Mouse (Mus musculus): ENCODE measurements around the gene Gm42688. TPM values are rescaled to one million over a fixed set of nuclear protein-coding genes. Genes with fewer than 3 reads are reported as not detected.
"Not testable (repeated sequence)": the region's sequence is repeated elsewhere in the genome, so short reads cannot be mapped to it uniquely, and the experiment has no call there.

Gene Gm42688
- polyA plus RNA-seq, 1 experiment from 2014 or later = 1.2 TPM

- H3K27ac ChIP-seq (ENCODE audit: low read depth, low read length) = 0 out of 2 replicates have a peak overlapping the region, but pooled peaks have one; percentile 54
- H3K4me2 ChIP-seq = no peak overlapping the region
- H3K4me1 ChIP-seq (ENCODE audit: control insufficient read depth, insufficient read depth, low read length) = peaks cover 18% of the 10 kb centered on the region
- no peak overlapping the region for H3K9ac ChIP-seq (ENCODE audit: low read depth, low read length)
- ATAC-seq (replicated peaks; ENCODE audit: insufficient number of reproducible peaks, low FRiP score, low TSS enrichment) = no peak
- no peak overlapping the region for H3K4me3 ChIP-seq (ENCODE audit: low read depth, low read length)
- H3K27me3 ChIP-seq (ENCODE audit: control insufficient read depth, insufficient read depth, low read length) = no peaks in the 10 kb centered on the region
- peaks cover 3% of the 10 kb centered on the region; the same call in 1 of the 2 replicates for H3K36me3 ChIP-seq (ENCODE audit: control insufficient read depth, insufficient read depth, low read length)
- H3K9me3 ChIP-seq (replicated peaks; ENCODE audit: control insufficient read depth, low read length) = no peaks in the 10 kb centered on the region
- whole genome bisulfite sequencing (ENCODE audit: insufficient replicate concordance) = 62% methylated on average over 9 of the region's 9 CpGs
Measured at GRCm38 (mm10) chr6:83145805-83146204, 44.4 kb downstream of the Gm42688 start.

GRCm38 (mm10) chr6:83147280-83147679 lies 45.9 kb downstream of the Gm42688 start:
- ATAC-seq (replicated peaks; ENCODE audit: insufficient number of reproducible peaks, low FRiP score, low TSS enrichment) = no peak
- Histone ChIP-seq H3K4me1 (ENCODE audit: control insufficient read depth, insufficient read depth, low read length) (peaks cover 18% of the 10 kb centered on the region), H3K27ac (ENCODE audit: low read depth, low read length) (no peak overlapping the region), H3K9ac (ENCODE audit: low read depth, low read length) (no peak overlapping the region), H3K4me3 (ENCODE audit: low read depth, low read length) (no peak overlapping the region), H3K9me3 (replicated peaks; ENCODE audit: control insufficient read depth, low read length) (no peaks in the 10 kb centered on the region), H3K4me2 (no peak overlapping the region), H3K27me3 (ENCODE audit: control insufficient read depth, insufficient read depth, low read length) (no peaks in the 10 kb centered on the region), H3K36me3 (ENCODE audit: control insufficient read depth, insufficient read depth, low read length) (peaks cover 3% of the 10 kb centered on the region; the same call in 1 of the 2 replicates)
- WGBS (ENCODE audit: insufficient replicate concordance) = 56% methylated on average over 7 of the region's 7 CpGs

- H3K9me3 ChIP-seq (replicated peaks; ENCODE audit: control insufficient read depth, low read length) = no peaks in the 10 kb centered on the region
- H3K9ac ChIP-seq (ENCODE audit: low read depth, low read length) = peak overlapping the region; percentile 23
- H3K27ac ChIP-seq (ENCODE audit: low read depth, low read length) = no peak overlapping the region
- H3K4me1 ChIP-seq (ENCODE audit: control insufficient read depth, insufficient read depth, low read length) = peaks cover 12% of the 10 kb centered on the region
- peaks cover 8% of the 10 kb centered on the region; the same call in 1 of the 2 replicates for H3K36me3 ChIP-seq (ENCODE audit: control insufficient read depth, insufficient read depth, low read length)
- H3K27me3 ChIP-seq (ENCODE audit: control insufficient read depth, insufficient read depth, low read length) = peaks cover 3% of the 10 kb centered on the region; the same call in 1 of the 2 replicates
- ATAC-seq (replicated peaks; ENCODE audit: insufficient number of reproducible peaks, low FRiP score, low TSS enrichment) = no peak
- H3K4me3 ChIP-seq (ENCODE audit: low read depth, low read length) = no peak overlapping the region
- 14% methylated on average over 8 of the region's 8 CpGs for WGBS (ENCODE audit: insufficient replicate concordance)
- H3K4me2 ChIP-seq = no peak overlapping the region
Measured at GRCm38 (mm10) chr6:83151721-83152120, 50.3 kb downstream of the Gm42688 start.

GRCm38 (mm10) chr6:83153038-83153437 lies 51.6 kb downstream of the Gm42688 start:
- 85% methylated on average over 12 of the region's 12 CpGs for WGBS (ENCODE audit: insufficient replicate concordance)
- ATAC-seq (replicated peaks; ENCODE audit: insufficient number of reproducible peaks, low FRiP score, low TSS enrichment) = no peak
- no peak overlapping the region for H3K9ac ChIP-seq (ENCODE audit: low read depth, low read length)
- peaks cover 3% of the 10 kb centered on the region; the same call in 1 of the 2 replicates for H3K27me3 ChIP-seq (ENCODE audit: control insufficient read depth, insufficient read depth, low read length)
- no peak overlapping the region for H3K4me3 ChIP-seq (ENCODE audit: low read depth, low read length)
- no peak overlapping the region for H3K27ac ChIP-seq (ENCODE audit: low read depth, low read length)
- no peaks in the 10 kb centered on the region for H3K9me3 ChIP-seq (replicated peaks; ENCODE audit: control insufficient read depth, low read length)
- H3K36me3 ChIP-seq (ENCODE audit: control insufficient read depth, insufficient read depth, low read length) = peaks cover 6% of the 10 kb centered on the region; the same call in 1 of the 2 replicates
- peaks cover 12% of the 10 kb centered on the region for H3K4me1 ChIP-seq (ENCODE audit: control insufficient read depth, insufficient read depth, low read length)
- H3K4me2 ChIP-seq = no peak overlapping the region

- no peak overlapping the region for H3K4me3 ChIP-seq (ENCODE audit: low read depth, low read length)
- WGBS (ENCODE audit: insufficient replicate concordance) = 66% methylated on average over 5 of the region's 5 CpGs
- no peak overlapping the region for H3K9ac ChIP-seq (ENCODE audit: low read depth, low read length)
- H3K27me3 ChIP-seq (ENCODE audit: control insufficient read depth, insufficient read depth, low read length) = peaks cover 3% of the 10 kb centered on the region; the same call in 1 of the 2 replicates
- H3K9me3 ChIP-seq (replicated peaks; ENCODE audit: control insufficient read depth, low read length) = no peaks in the 10 kb centered on the region
- H3K27ac ChIP-seq (ENCODE audit: low read depth, low read length) = no peak overlapping the region
- no peak overlapping the region for H3K4me2 ChIP-seq
- H3K36me3 ChIP-seq (ENCODE audit: control insufficient read depth, insufficient read depth, low read length) = peaks cover 6% of the 10 kb centered on the region; the same call in 1 of the 2 replicates
- peaks cover 12% of the 10 kb centered on the region for H3K4me1 ChIP-seq (ENCODE audit: control insufficient read depth, insufficient read depth, low read length)
- no peak for ATAC-seq (replicated peaks; ENCODE audit: insufficient number of reproducible peaks, low FRiP score, low TSS enrichment)
Measured at GRCm38 (mm10) chr6:83153485-83153884, 52.1 kb downstream of the Gm42688 start.

- peak overlapping the region; percentile 58 for H3K4me3 ChIP-seq (ENCODE audit: low read depth, low read length)
- peak overlapping the region; percentile 59 for H3K9ac ChIP-seq (ENCODE audit: low read depth, low read length)
- no peak for ATAC-seq (replicated peaks; ENCODE audit: insufficient number of reproducible peaks, low FRiP score, low TSS enrichment)
- peak overlapping the region; percentile 87 for H3K4me2 ChIP-seq
- peaks cover 6% of the 10 kb centered on the region; the same call in 1 of the 2 replicates for H3K36me3 ChIP-seq (ENCODE audit: control insufficient read depth, insufficient read depth, low read length)
- H3K4me1 ChIP-seq (ENCODE audit: control insufficient read depth, insufficient read depth, low read length) = peaks cover 10% of the 10 kb centered on the region
- no peak overlapping the region for H3K27ac ChIP-seq (ENCODE audit: low read depth, low read length)
- WGBS (ENCODE audit: insufficient replicate concordance) = 8% methylated on average over 23 of the region's 23 CpGs
- no peaks in the 10 kb centered on the region for H3K9me3 ChIP-seq (replicated peaks; ENCODE audit: control insufficient read depth, low read length)
- peaks cover 12% of the 10 kb centered on the region for H3K27me3 ChIP-seq (ENCODE audit: control insufficient read depth, insufficient read depth, low read length)
Measured at GRCm38 (mm10) chr6:83155552-83156238, 54.3 kb downstream of the Gm42688 start.

- no peaks in the 10 kb centered on the region for H3K9me3 ChIP-seq (replicated peaks; ENCODE audit: control insufficient read depth, low read length)
- peak within 1 kb of the TSS; percentile 58 for H3K4me3 ChIP-seq (ENCODE audit: low read depth, low read length)
- H3K9ac ChIP-seq (ENCODE audit: low read depth, low read length) = peak within 1 kb of the TSS; percentile 59
- peaks cover 5% of the 10 kb centered on the region for H3K4me1 ChIP-seq (ENCODE audit: control insufficient read depth, insufficient read depth, low read length)
- ATAC-seq (replicated peaks; ENCODE audit: insufficient number of reproducible peaks, low FRiP score, low TSS enrichment) = peak; percentile 73
- H3K27ac ChIP-seq (ENCODE audit: low read depth, low read length) = no peak within 1 kb of the TSS
- WGBS (ENCODE audit: insufficient replicate concordance) = 2% methylated on average over 32 of the region's 32 CpGs
- peaks cover 17% of the 10 kb centered on the region for H3K27me3 ChIP-seq (ENCODE audit: control insufficient read depth, insufficient read depth, low read length)
- peak within 1 kb of the TSS; percentile 87 for H3K4me2 ChIP-seq
- peaks cover 6% of the 10 kb centered on the region; the same call in 1 of the 2 replicates for H3K36me3 ChIP-seq (ENCODE audit: control insufficient read depth, insufficient read depth, low read length)
Measured at GRCm38 (mm10) chr6:83156259-83156684, 54.9 kb downstream of the Gm42688 start, which contains the start of the genes Wdr54 and 1700003E16Rik. Gene Wdr54 (minus strand): TSS chr6:83156397. Gene 1700003E16Rik (plus strand): TSS chr6:83156404.

GRCm38 (mm10) chr6:83159456-83159855 lies 58.0 kb downstream of the Gm42688 start:
- 37% methylated on average over 3 of the region's 3 CpGs for WGBS (ENCODE audit: insufficient replicate concordance)
- not testable (repeated sequence) for H3K4me3 ChIP-seq (ENCODE audit: low read depth, low read length)
- peaks cover 14% of the 10 kb centered on the region for H3K4me1 ChIP-seq (ENCODE audit: control insufficient read depth, insufficient read depth, low read length)

More at GRCm38 (mm10) chr6:83159456-83159855, 58.0 kb downstream of the Gm42688 start:
- H3K36me3 ChIP-seq (ENCODE audit: control insufficient read depth, insufficient read depth, low read length); H3K9me3 ChIP-seq (replicated peaks; ENCODE audit: control insufficient read depth, low read length); H3K27ac ChIP-seq (ENCODE audit: low read depth, low read length); ATAC-seq (replicated peaks; ENCODE audit: insufficient number of reproducible peaks, low FRiP score, low TSS enrichment); H3K4me2 ChIP-seq; H3K9ac ChIP-seq (ENCODE audit: low read depth, low read length): not testable (repeated sequence)
- peaks cover 33% of the 10 kb centered on the region for H3K27me3 ChIP-seq (ENCODE audit: control insufficient read depth, insufficient read depth, low read length)

Data from heart, embryonic 11.5 days (tissue).